Mouse (Mus musculus): ENCODE measurements around the gene Gm28047. TPM values are rescaled to one million over a fixed set of nuclear protein-coding genes. Genes with fewer than 3 reads are reported as not detected.

Gene Gm28047
- total and polyA plus RNA-seq, 2 experiments from 2014 or later, result 1.1 TPM; not detected in 1

- no peak overlapping the region for H3K4me2 ChIP-seq (ENCODE audit: low read depth, low read length)
- no peaks in the 10 kb centered on the region for H3K27me3 ChIP-seq (ENCODE audit: insufficient read depth, low read length)
- no peak for DNase-seq (ENCODE audit: low spot score)
- no peaks in the 10 kb centered on the region for H3K36me3 ChIP-seq (ENCODE audit: insufficient read depth, low read length)
- H3K4me3 ChIP-seq (ENCODE audit: low read length), result no peak overlapping the region
- ATAC-seq, result no peak
- H3K4me1 ChIP-seq (ENCODE audit: insufficient read depth, low read length), result no peaks in the 10 kb centered on the region
- WGBS, result 84% methylated on average over 3 of the region's 3 CpGs
- H3K27ac ChIP-seq, result no peak overlapping the region
- H3K9me3 ChIP-seq (ENCODE audit: low read length), result no peaks in the 10 kb centered on the region
- no peak for TF ChIP-seq CTCF (IDR thresholded peaks at IDR 0.05; ENCODE audit: low read depth)
- H3K9ac ChIP-seq (replicated peaks; ENCODE audit: low read length), result no peak overlapping the region
These were observed 26.2 kb upstream of the Gm28047 start for GRCm38 (mm10) chr15:102651107-102651506.

- H3K27me3 ChIP-seq (ENCODE audit: insufficient read depth, low read length), result no peaks in the 10 kb centered on the region
- no peaks in the 10 kb centered on the region for H3K9me3 ChIP-seq (ENCODE audit: low read length)
- no peaks in the 10 kb centered on the region for H3K4me1 ChIP-seq (ENCODE audit: insufficient read depth, low read length)
- ATAC-seq (no peak), DNase-seq (ENCODE audit: low spot score) (peak; percentile 29)
- H3K4me3 ChIP-seq (ENCODE audit: low read length), result no peak overlapping the region
- H3K4me2 ChIP-seq (ENCODE audit: low read depth, low read length), result no peak overlapping the region
- H3K9ac ChIP-seq (replicated peaks; ENCODE audit: low read length), result no peak overlapping the region
- no peak overlapping the region for H3K27ac ChIP-seq
- 64% methylated on average over 3 of the region's 3 CpGs for WGBS
- TF ChIP-seq CTCF (IDR thresholded peaks at IDR 0.05; ENCODE audit: low read depth), result no peak
- H3K36me3 ChIP-seq (ENCODE audit: insufficient read depth, low read length), result no peaks in the 10 kb centered on the region
These were observed 10.9 kb upstream of the Gm28047 start for GRCm38 (mm10) chr15:102635817-102636216.

GRCm38 (mm10) chr15:102634684-102635083 is 9.8 kb upstream of the Gm28047 start:
- no peaks in the 10 kb centered on the region for H3K4me1 ChIP-seq (ENCODE audit: insufficient read depth, low read length)
- no peak for TF ChIP-seq CTCF (IDR thresholded peaks at IDR 0.05; ENCODE audit: low read depth)
- 89% methylated on average over 8 of the region's 8 CpGs for WGBS

GRCm38 (mm10) chr15:102625687-102626055 is 804 bp upstream of the Gm28047 start:
- Histone ChIP-seq H3K9me3 (ENCODE audit: low read length) (no peaks in the 10 kb centered on the region), H3K4me1 (ENCODE audit: insufficient read depth, low read length) (peaks cover 14% of the 10 kb centered on the region), H3K27me3 (ENCODE audit: insufficient read depth, low read length) (no peaks in the 10 kb centered on the region), H3K9ac (replicated peaks; ENCODE audit: low read length) (peak overlapping the region; percentile 55), H3K27ac (peak overlapping the region; percentile 90), H3K4me2 (ENCODE audit: low read depth, low read length) (peak overlapping the region; percentile 72), H3K36me3 (ENCODE audit: insufficient read depth, low read length) (no peaks in the 10 kb centered on the region), H3K4me3 (ENCODE audit: low read length) (peak overlapping the region; percentile 53)
- no peak for TF ChIP-seq CTCF (IDR thresholded peaks at IDR 0.05; ENCODE audit: low read depth)
- under 1% methylated on average over 18 of the region's 18 CpGs for WGBS
- DNase-seq (ENCODE audit: low spot score) (no peak), ATAC-seq (no peak)

More at GRCm38 (mm10) chr15:102634684-102635083, 9.8 kb upstream of the Gm28047 start:
- no peak overlapping the region for H3K4me3 ChIP-seq (ENCODE audit: low read length)
- no peak for DNase-seq (ENCODE audit: low spot score)
- no peak for ATAC-seq
- no peak overlapping the region for H3K9ac ChIP-seq (replicated peaks; ENCODE audit: low read length)
- H3K27ac ChIP-seq, result no peak overlapping the region
- no peaks in the 10 kb centered on the region for H3K36me3 ChIP-seq (ENCODE audit: insufficient read depth, low read length)
- H3K27me3 ChIP-seq (ENCODE audit: insufficient read depth, low read length), result no peaks in the 10 kb centered on the region
- no peak overlapping the region for H3K4me2 ChIP-seq (ENCODE audit: low read depth, low read length)
- H3K9me3 ChIP-seq (ENCODE audit: low read length), result no peaks in the 10 kb centered on the region

- peak overlapping the region; percentile 94 for H3K4me2 ChIP-seq (ENCODE audit: low read depth, low read length)
- WGBS, result 3% methylated on average over 17 of the region's 17 CpGs
- peak; percentile 23 for DNase-seq (ENCODE audit: low spot score)
- TF ChIP-seq CTCF (IDR thresholded peaks at IDR 0.05; ENCODE audit: low read depth), result no peak
- H3K4me1 ChIP-seq (ENCODE audit: insufficient read depth, low read length), result peaks cover 14% of the 10 kb centered on the region
- peak overlapping the region; percentile 53 for H3K4me3 ChIP-seq (ENCODE audit: low read length)
- peak overlapping the region; percentile 55 for H3K9ac ChIP-seq (replicated peaks; ENCODE audit: low read length)
- no peaks in the 10 kb centered on the region for H3K27me3 ChIP-seq (ENCODE audit: insufficient read depth, low read length)
- no peaks in the 10 kb centered on the region for H3K36me3 ChIP-seq (ENCODE audit: insufficient read depth, low read length)
- peak overlapping the region; percentile 90 for H3K27ac ChIP-seq
- ATAC-seq, result no peak
- no peaks in the 10 kb centered on the region for H3K9me3 ChIP-seq (ENCODE audit: low read length)
These were observed 437 bp downstream of the Gm28047 start for GRCm38 (mm10) chr15:102624291-102624969.

- Histone ChIP-seq H3K36me3 (ENCODE audit: insufficient read depth, low read length) (no peaks in the 10 kb centered on the region), H3K4me2 (ENCODE audit: low read depth, low read length) (peak overlapping the region; percentile 38)
- WGBS, result 86% methylated on average over 3 of the region's 3 CpGs
These were observed 1.7 kb downstream of the Gm28047 start for GRCm38 (mm10) chr15:102623121-102623520.

GRCm38 (mm10) chr15:102622536-102622935 is 2.3 kb downstream of the Gm28047 start:
- no peak overlapping the region for H3K4me2 ChIP-seq (ENCODE audit: low read depth, low read length)
- no peak for TF ChIP-seq CTCF (IDR thresholded peaks at IDR 0.05; ENCODE audit: low read depth)
- no peak for DNase-seq (ENCODE audit: low spot score)

More at GRCm38 (mm10) chr15:102623121-102623520, 1.7 kb downstream of the Gm28047 start:
- Histone ChIP-seq H3K27me3 (ENCODE audit: insufficient read depth, low read length) (no peaks in the 10 kb centered on the region), H3K4me1 (ENCODE audit: insufficient read depth, low read length) (peaks cover 14% of the 10 kb centered on the region), H3K9ac (replicated peaks; ENCODE audit: low read length) (no peak overlapping the region), H3K27ac (no peak overlapping the region), H3K4me3 (ENCODE audit: low read length) (no peak overlapping the region), H3K9me3 (ENCODE audit: low read length) (no peaks in the 10 kb centered on the region)
- DNase-seq (ENCODE audit: low spot score), result no peak
- no peak for ATAC-seq
- TF ChIP-seq CTCF (IDR thresholded peaks at IDR 0.05; ENCODE audit: low read depth), result no peak

More at GRCm38 (mm10) chr15:102622536-102622935, 2.3 kb downstream of the Gm28047 start:
- Histone ChIP-seq H3K27ac (no peak overlapping the region), H3K27me3 (ENCODE audit: insufficient read depth, low read length) (no peaks in the 10 kb centered on the region), H3K4me1 (ENCODE audit: insufficient read depth, low read length) (peaks cover 14% of the 10 kb centered on the region), H3K36me3 (ENCODE audit: insufficient read depth, low read length) (no peaks in the 10 kb centered on the region), H3K9ac (replicated peaks; ENCODE audit: low read length) (no peak overlapping the region), H3K4me3 (ENCODE audit: low read length) (no peak overlapping the region), H3K9me3 (ENCODE audit: low read length) (no peaks in the 10 kb centered on the region)
- no peak for ATAC-seq

All from hindbrain, postnatal 0 days (tissue).